Mouse (Mus musculus): ENCODE measurements around the gene Psmd11. TPM values are rescaled to one million over a fixed set of nuclear protein-coding genes. Genes with fewer than 3 reads are reported as not detected.
A peak's percentile ranks its signal among the peaks of the same experiment; 100 is the strongest.

Psmd11 gene
- polyA plus RNA-seq, 1 experiment from 2014 or later: 174 TPM

DNA sequence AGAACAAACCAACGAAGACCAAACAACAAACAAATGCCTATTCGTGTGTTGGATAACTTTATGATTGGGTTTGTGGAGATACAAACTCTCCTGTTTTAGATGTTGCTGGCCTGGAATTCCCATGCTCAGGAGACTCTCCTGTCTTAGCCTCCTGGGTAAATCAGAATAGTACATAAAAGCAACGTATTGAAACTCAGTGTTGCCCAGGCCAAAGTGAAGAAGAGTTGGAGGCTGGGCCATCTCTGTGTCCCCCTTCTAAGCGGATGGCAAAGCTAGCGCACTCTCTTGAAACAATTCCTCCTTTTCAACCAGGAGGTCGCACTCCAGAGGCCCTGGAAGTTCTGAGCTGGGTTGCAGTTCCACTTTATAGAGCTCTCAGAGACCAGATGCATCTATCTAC lies 74.9 kb downstream of the Psmd11 start:
- 89% methylated on average over 6 of the region's 6 CpGs for WGBS
- no peak overlapping the region for H3K4me2 ChIP-seq (ENCODE audit: low read length)
- no peak overlapping the region for H3K27ac ChIP-seq (replicated peaks in 1 of 2; ENCODE audit: control insufficient read depth in 1 of 2, insufficient read depth in 1 of 2, low read depth in 2 of 2, low read length in 2 of 2)
- no peak overlapping the region for H3K9ac ChIP-seq (ENCODE audit: low read length)
- no peaks in the 10 kb centered on the region for H3K27me3 ChIP-seq (ENCODE audit: control insufficient read depth, insufficient read depth, low read length)
- H3K4me1 ChIP-seq (ENCODE audit: control insufficient read depth in 2 of 2, insufficient read depth in 2 of 2, low read length in 2 of 2): peaks cover 23 to 30% of the 10 kb centered on the region in 2 experiments
- ATAC-seq (ENCODE audit: insufficient number of reproducible peaks, insufficient read depth, low FRiP score, low read depth): no peak
- H3K36me3 ChIP-seq (ENCODE audit: control insufficient read depth, insufficient read depth, low read length): no peaks in the 10 kb centered on the region
- no peaks in the 10 kb centered on the region for H3K9me3 ChIP-seq (ENCODE audit: control insufficient read depth, low read length)
- no peak overlapping the region for H3K4me3 ChIP-seq (ENCODE audit: control insufficient read depth in 1 of 2, insufficient read depth in 1 of 2, low read depth in 1 of 2, low read length in 2 of 2)

DNA sequence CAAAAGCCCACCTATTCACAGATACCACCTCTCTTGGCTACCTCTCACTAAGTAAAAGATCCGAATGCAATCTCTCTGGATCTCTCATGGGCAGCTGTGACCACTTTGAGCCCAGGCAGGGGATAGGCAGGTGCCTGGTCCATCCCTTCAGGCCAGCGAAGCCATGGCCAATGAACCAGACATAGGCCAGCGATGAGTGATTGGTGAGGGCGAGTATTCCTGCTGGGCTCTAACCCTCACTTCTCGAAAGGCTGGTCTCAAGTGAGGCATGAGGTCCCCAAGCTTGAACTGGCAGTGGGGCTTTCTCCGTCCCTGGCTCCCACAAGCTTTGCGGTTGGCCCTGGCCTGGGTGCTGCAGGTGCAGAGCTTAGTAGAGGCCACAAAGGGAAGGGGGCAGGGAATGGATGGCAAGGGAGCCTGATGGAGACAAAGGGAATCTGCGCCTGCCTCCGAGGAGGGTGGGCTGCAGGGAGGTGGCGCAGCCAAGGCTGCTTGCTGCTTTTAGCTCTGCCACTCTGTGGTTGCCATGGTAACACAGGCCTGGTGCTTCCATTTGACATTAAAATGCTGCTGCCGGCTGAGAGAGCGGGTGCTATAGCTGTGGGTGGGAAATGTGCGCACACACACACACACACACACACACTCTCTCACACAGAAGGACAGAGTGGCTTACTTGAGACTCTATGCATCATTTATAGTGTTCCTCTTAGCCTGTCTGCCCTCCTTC lies 75.5 kb downstream of the Psmd11 start:
- 49% methylated on average over 13 of the region's 13 CpGs for WGBS
- Histone ChIP-seq H3K4me3 (ENCODE audit: control insufficient read depth in 1 of 2, insufficient read depth in 1 of 2, low read depth in 1 of 2, low read length in 2 of 2) (no peak overlapping the region), H3K36me3 (ENCODE audit: control insufficient read depth, insufficient read depth, low read length) (no peaks in the 10 kb centered on the region), H3K27ac (replicated peaks in 1 of 2; ENCODE audit: control insufficient read depth in 1 of 2, insufficient read depth in 1 of 2, low read depth in 2 of 2, low read length in 2 of 2) (no peak overlapping the region), H3K4me2 (ENCODE audit: low read length) (no peak overlapping the region), H3K9me3 (ENCODE audit: control insufficient read depth, low read length) (no peaks in the 10 kb centered on the region), H3K27me3 (ENCODE audit: control insufficient read depth, insufficient read depth, low read length) (no peaks in the 10 kb centered on the region), H3K9ac (ENCODE audit: low read length) (no peak overlapping the region), H3K4me1 (ENCODE audit: control insufficient read depth in 2 of 2, insufficient read depth in 2 of 2, low read length in 2 of 2) (peaks cover 24 to 29% of the 10 kb centered on the region in 2 experiments)
- ATAC-seq (ENCODE audit: insufficient number of reproducible peaks, insufficient read depth, low FRiP score, low read depth): no peak

DNA sequence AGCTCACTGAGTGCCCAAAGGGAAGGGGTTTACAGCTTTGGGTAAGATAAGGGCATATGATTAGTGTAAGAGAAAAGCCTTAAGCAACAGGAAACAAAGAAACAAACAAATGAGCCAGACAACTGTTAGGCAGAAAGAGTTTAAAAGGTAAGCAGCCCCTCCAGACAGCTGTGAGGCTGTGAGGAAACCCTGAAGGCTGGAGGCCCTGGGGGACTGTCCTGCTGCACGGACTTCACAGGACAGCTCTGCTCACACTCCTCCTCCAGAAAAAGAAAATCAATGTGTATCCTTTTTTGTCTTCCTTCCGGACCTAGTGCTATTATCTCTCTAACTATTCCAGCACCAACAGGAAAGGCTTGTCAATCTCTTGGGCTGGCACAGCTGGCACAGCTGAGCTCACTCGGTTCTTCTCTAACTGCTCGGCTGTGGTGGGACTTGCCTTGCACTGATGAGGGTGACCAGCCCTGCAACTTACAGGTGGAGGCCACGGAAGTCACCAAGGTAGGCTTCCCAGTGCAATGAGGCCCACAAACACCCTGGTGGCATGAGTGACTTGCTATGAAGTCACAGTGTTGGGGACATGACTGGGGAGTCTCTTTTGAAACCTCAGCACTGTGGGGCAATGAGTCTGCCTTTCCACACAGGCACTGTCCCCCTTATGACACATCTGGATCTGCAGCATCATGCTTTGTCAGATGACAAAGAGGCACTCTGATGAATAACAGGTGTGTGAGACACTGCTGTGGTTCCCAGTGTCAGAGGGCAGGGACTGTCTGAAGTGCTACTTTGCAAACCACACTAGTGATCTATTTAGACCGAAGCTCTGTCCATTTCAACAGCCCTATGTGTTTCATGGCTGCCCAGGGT lies 76.3 kb downstream of the Psmd11 start:
- no peak for ATAC-seq (ENCODE audit: insufficient number of reproducible peaks, insufficient read depth, low FRiP score, low read depth)
- WGBS: 41% methylated on average over 6 of the region's 6 CpGs
- H3K36me3 ChIP-seq (ENCODE audit: control insufficient read depth, insufficient read depth, low read length): no peaks in the 10 kb centered on the region

DNA sequence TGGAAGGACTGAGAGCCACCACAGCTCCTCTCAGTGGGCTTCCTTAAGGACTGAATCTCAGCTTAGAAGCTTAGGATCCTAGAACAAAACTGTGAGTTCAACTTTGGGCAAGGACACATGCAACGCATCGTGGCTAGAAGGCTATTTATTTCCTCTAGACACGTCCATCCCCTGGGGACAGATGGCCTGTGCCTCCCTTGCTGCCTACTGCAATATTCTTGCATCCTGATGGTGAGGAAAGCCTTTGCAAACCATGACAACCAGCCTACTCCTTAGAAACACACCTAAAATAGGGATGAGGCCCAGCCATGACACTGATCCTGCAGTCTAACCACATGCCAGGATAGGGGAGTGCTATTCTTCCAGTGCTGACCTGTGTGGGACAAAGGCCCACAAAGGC lies 77.2 kb downstream of the Psmd11 start:
- Histone ChIP-seq H3K9me3 (ENCODE audit: control insufficient read depth, low read length) (no peaks in the 10 kb centered on the region), H3K4me1 (ENCODE audit: control insufficient read depth in 2 of 2, insufficient read depth in 2 of 2, low read length in 2 of 2) (peaks cover 22 to 25% of the 10 kb centered on the region in 2 experiments), H3K36me3 (ENCODE audit: control insufficient read depth, insufficient read depth, low read length) (no peaks in the 10 kb centered on the region), H3K27me3 (ENCODE audit: control insufficient read depth, insufficient read depth, low read length) (no peaks in the 10 kb centered on the region), H3K4me2 (ENCODE audit: low read length) (no peak overlapping the region), H3K27ac (replicated peaks in 1 of 2; ENCODE audit: control insufficient read depth in 1 of 2, insufficient read depth in 1 of 2, low read depth in 2 of 2, low read length in 2 of 2) (no peak overlapping the region), H3K9ac (ENCODE audit: low read length) (no peak overlapping the region), H3K4me3 (ENCODE audit: control insufficient read depth in 1 of 2, insufficient read depth in 1 of 2, low read depth in 1 of 2, low read length in 2 of 2) (no peak overlapping the region)
- no peak for ATAC-seq (ENCODE audit: insufficient number of reproducible peaks, insufficient read depth, low FRiP score, low read depth)
- WGBS: 78% methylated on average over 3 of the region's 3 CpGs

More for the DNA sequence above, 76.3 kb downstream of the Psmd11 start:
- Histone ChIP-seq H3K27me3 (ENCODE audit: control insufficient read depth, insufficient read depth, low read length) (no peaks in the 10 kb centered on the region), H3K4me1 (ENCODE audit: control insufficient read depth in 2 of 2, insufficient read depth in 2 of 2, low read length in 2 of 2) (peaks cover 22 to 25% of the 10 kb centered on the region in 2 experiments), H3K4me3 (ENCODE audit: control insufficient read depth in 1 of 2, insufficient read depth in 1 of 2, low read depth in 1 of 2, low read length in 2 of 2) (no peak overlapping the region), H3K9me3 (ENCODE audit: control insufficient read depth, low read length) (no peaks in the 10 kb centered on the region), H3K9ac (ENCODE audit: low read length) (no peak overlapping the region), H3K4me2 (ENCODE audit: low read length) (no peak overlapping the region), H3K27ac (replicated peaks in 1 of 2; ENCODE audit: control insufficient read depth in 1 of 2, insufficient read depth in 1 of 2, low read depth in 2 of 2, low read length in 2 of 2) (no peak overlapping the region)

DNA sequence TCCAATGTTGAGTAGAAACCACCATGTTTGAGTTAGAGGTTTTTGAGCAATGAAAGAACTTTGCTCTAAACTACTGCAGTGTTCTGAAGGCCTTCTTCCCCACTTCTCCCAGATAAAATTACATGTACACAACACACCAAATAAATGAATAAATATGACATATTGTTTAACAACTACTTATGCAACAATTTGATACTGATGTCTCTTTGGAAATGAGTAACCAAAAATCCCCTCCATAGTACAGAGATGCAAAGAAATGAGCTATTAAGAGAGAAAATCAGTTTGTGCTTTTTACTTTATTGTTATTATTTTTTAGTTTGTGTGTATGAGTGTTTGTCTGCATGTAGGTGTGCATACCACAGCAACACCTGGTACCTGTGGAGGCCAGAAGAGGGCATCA lies 78.1 kb downstream of the Psmd11 start:
- Histone ChIP-seq H3K27me3 (ENCODE audit: control insufficient read depth, insufficient read depth, low read length) (no peaks in the 10 kb centered on the region), H3K4me1 (ENCODE audit: control insufficient read depth in 2 of 2, insufficient read depth in 2 of 2, low read length in 2 of 2) (peaks cover 22 to 25% of the 10 kb centered on the region in 2 experiments), H3K4me3 (ENCODE audit: control insufficient read depth in 1 of 2, insufficient read depth in 1 of 2, low read depth in 1 of 2, low read length in 2 of 2) (no peak overlapping the region), H3K27ac (replicated peaks in 1 of 2; ENCODE audit: control insufficient read depth in 1 of 2, insufficient read depth in 1 of 2, low read depth in 2 of 2, low read length in 2 of 2) (no peak overlapping the region), H3K36me3 (ENCODE audit: control insufficient read depth, insufficient read depth, low read length) (no peaks in the 10 kb centered on the region), H3K4me2 (ENCODE audit: low read length) (no peak overlapping the region), H3K9ac (ENCODE audit: low read length) (no peak overlapping the region), H3K9me3 (ENCODE audit: control insufficient read depth, low read length) (no peaks in the 10 kb centered on the region)
- ATAC-seq (ENCODE audit: insufficient number of reproducible peaks, insufficient read depth, low FRiP score, low read depth): no peak

DNA sequence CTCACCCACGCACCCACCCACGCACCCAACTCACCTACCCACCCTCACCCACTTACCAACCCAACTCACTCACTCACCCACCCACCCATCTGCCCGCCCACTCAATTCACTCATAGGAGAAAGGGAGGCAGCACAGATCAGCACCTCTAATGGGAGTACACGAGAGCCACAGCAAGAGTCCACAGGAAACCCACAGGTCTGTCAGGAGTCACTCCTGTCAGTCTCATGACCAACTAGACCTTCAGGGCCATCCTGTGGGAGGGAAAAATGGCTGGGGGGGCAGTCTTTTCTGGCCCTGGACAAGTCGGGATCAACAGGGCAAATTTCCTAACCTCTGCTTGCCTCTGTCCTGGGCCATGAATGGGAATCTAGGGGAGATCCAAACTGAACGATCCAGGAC lies 79.4 kb downstream of the Psmd11 start:
- no peak for ATAC-seq (ENCODE audit: insufficient number of reproducible peaks, insufficient read depth, low FRiP score, low read depth)
- 81% methylated on average over 6 of the region's 6 CpGs for WGBS

DNA sequence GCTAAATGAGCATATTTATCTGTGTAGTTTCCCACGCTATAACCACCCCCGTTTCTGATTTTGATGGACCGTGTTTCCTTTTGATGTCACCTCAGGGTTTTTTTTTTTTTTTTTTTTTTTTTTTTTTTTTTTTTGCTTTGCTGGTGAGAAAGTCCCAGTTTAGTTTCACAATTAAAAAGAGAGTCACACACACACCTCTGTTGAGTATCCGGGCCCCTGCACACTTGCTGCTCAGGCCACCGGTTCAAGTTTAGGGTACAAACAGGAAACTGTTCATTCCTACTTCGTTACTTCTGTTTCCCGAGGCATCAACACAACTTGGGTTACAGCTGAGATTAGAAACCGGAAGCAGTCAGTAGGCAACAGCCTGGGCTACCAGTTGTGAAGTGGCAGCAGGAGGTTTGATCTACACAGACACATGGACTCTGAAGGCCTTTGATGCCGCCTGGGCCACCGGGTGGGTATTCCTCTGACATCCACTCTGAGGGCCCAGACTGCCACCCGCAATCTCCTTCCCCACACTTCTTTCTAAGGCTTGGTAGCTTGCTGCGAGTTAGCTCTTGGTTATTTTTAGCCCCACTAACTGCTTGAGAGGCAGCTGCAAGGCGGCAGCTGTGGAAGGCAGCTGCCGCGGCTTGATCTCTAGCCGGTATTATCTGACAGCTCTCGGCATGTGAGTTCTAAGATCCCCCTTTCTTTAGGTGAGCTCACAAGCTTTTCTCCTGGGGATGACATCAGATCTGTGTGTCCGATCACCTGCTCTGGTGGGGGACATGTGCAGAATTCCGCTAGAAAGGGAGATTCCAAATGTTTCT lies 80.2 kb downstream of the Psmd11 start:
- ATAC-seq (ENCODE audit: insufficient number of reproducible peaks, insufficient read depth, low FRiP score, low read depth): no peak
- Histone ChIP-seq H3K4me2 (ENCODE audit: low read length) (peak overlapping the region; percentile 55), H3K4me3 (ENCODE audit: control insufficient read depth in 1 of 2, insufficient read depth in 1 of 2, low read depth in 1 of 2, low read length in 2 of 2) (peak overlapping the region; percentile 5 to 14; a peak in 3 of 4 replicates), H3K27me3 (ENCODE audit: control insufficient read depth, insufficient read depth, low read length) (no peaks in the 10 kb centered on the region), H3K9me3 (ENCODE audit: control insufficient read depth, low read length) (no peaks in the 10 kb centered on the region), H3K9ac (ENCODE audit: low read length) (0 out of 2 replicates have a peak overlapping the region, but pooled peaks have one; percentile 3), H3K4me1 (ENCODE audit: control insufficient read depth in 2 of 2, insufficient read depth in 2 of 2, low read length in 2 of 2) (peaks cover 22 to 25% of the 10 kb centered on the region in 2 experiments), H3K27ac (replicated peaks in 1 of 2; ENCODE audit: control insufficient read depth in 1 of 2, insufficient read depth in 1 of 2, low read depth in 2 of 2, low read length in 2 of 2) (peak overlapping the region; percentile 67 to 76), H3K36me3 (ENCODE audit: control insufficient read depth, insufficient read depth, low read length) (no peaks in the 10 kb centered on the region)
- 15% methylated on average over 19 of the region's 19 CpGs for WGBS

More for the DNA sequence above, 79.4 kb downstream of the Psmd11 start:
- H3K4me1 ChIP-seq (ENCODE audit: control insufficient read depth in 2 of 2, insufficient read depth in 2 of 2, low read length in 2 of 2): peaks cover 22 to 25% of the 10 kb centered on the region in 2 experiments
- no peak overlapping the region for H3K27ac ChIP-seq (replicated peaks in 1 of 2; ENCODE audit: control insufficient read depth in 1 of 2, insufficient read depth in 1 of 2, low read depth in 2 of 2, low read length in 2 of 2)
- H3K4me3 ChIP-seq (ENCODE audit: control insufficient read depth in 1 of 2, insufficient read depth in 1 of 2, low read depth in 1 of 2, low read length in 2 of 2): no peak overlapping the region
- no peak overlapping the region for H3K9ac ChIP-seq (ENCODE audit: low read length)
- no peaks in the 10 kb centered on the region for H3K9me3 ChIP-seq (ENCODE audit: control insufficient read depth, low read length)
- H3K36me3 ChIP-seq (ENCODE audit: control insufficient read depth, insufficient read depth, low read length): no peaks in the 10 kb centered on the region
- H3K27me3 ChIP-seq (ENCODE audit: control insufficient read depth, insufficient read depth, low read length): no peaks in the 10 kb centered on the region
- no peak overlapping the region for H3K4me2 ChIP-seq (ENCODE audit: low read length)

Measured in heart, embryonic 14.5 days (tissue).